Mouse (Mus musculus): Measurements from ENCODE around the gene Mthfd2l. TPM values are rescaled to one million over a fixed set of nuclear protein-coding genes. Genes with fewer than 3 reads are reported as not detected.

Gene Mthfd2l
- polyA plus RNA-seq, 1 experiment from 2014 or later = 44.2 TPM

DNA sequence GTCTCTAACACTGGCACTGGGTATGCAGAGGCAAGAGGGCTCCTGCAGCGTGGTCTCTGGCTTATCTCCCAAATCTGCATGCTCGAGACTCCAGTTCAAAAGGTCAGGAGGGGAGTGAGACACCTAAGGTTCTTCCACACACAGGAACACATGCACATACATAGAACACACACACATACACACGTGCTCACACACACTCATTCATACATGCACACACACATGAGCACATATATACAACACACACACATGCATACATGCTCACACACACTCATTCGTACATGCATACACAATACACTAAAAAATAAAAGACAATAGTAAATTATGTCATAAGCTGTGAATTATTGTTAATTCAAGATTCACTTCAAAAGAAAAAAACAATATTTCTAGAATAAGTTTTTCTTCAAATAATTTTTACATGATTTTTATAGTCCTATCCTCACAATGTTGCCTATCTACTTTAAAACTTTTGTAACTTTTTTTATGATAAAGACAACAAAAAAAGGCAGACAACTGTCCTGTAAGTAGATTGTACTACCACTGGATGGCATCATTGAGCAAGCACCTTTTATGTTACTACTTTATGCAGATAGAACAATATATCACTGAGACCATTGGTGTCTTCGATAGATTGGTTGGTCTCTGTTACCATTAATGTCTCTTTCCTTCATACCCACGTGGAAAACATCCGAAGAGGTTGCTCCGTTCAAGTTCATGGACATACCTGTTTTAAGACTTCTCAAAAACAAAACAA, 22.0 kb downstream of the Mthfd2l start:
- no peaks in the 10 kb centered on the region for H3K4me1 ChIP-seq
- H3K4me2 ChIP-seq = no peak overlapping the region
- no peaks in the 10 kb centered on the region for H3K36me3 ChIP-seq
- WGBS = 73% methylated on average over 8 of the region's 8 CpGs
- no peak overlapping the region for H3K27ac ChIP-seq
- no peaks in the 10 kb centered on the region for H3K9me3 ChIP-seq
- H3K4me3 ChIP-seq = no peak overlapping the region
- no peaks in the 10 kb centered on the region for H3K27me3 ChIP-seq
- no peak for ATAC-seq (ENCODE audit: borderline replicate concordance, extremely low read depth, low FRiP score, low TSS enrichment)
- H3K9ac ChIP-seq = no peak overlapping the region

DNA sequence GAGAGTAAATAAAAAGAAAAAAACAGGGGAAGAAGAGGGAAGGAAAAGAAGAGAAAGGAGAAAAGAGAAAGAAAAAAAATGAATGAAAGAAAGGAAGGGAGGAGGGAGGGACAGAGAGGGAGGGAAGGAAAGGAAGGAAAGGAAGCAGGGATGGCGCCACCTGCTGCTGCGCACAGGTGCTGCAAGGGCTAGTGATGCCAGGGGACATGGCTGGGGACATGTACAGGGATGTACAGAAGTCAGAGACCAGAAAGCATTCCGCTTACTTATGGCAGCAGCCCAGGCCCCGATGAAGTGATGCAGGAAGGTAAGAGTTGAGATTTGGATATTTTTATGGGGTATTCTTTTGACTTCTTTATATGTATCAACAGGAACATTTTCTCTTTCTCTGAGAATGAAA, 33.4 kb downstream of the Mthfd2l start:
- Histone ChIP-seq H3K9ac (no peak overlapping the region), H3K27me3 (no peaks in the 10 kb centered on the region), H3K36me3 (peaks cover 9% of the 10 kb centered on the region; the same call in 1 of the 2 replicates), H3K9me3 (no peaks in the 10 kb centered on the region), H3K4me3 (no peak overlapping the region), H3K4me1 (no peaks in the 10 kb centered on the region), H3K27ac (no peak overlapping the region), H3K4me2 (no peak overlapping the region)
- WGBS = 70% methylated on average over 4 of the region's 4 CpGs
- no peak for ATAC-seq (ENCODE audit: borderline replicate concordance, extremely low read depth, low FRiP score, low TSS enrichment)

DNA sequence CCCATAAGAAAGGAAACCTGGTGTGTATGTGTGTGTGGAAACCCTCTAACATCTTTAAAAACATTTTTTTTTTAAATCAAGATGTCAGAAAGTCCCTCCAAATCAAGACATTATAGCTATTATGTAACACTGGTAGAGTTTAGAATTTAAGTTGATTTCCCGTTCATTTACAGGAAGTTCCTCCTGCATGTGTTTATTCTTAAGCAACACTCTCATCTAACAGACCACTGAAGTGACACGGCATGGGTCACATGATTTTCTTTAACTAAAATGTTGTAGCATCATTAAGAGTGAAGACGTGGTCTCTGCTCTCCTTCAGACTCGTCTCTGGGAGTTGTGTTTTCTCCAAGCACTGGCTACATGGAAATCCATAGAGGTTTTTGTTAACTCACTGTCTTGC, 33.8 kb downstream of the Mthfd2l start:
- WGBS = 60% methylated on average over 4 of the region's 4 CpGs

DNA sequence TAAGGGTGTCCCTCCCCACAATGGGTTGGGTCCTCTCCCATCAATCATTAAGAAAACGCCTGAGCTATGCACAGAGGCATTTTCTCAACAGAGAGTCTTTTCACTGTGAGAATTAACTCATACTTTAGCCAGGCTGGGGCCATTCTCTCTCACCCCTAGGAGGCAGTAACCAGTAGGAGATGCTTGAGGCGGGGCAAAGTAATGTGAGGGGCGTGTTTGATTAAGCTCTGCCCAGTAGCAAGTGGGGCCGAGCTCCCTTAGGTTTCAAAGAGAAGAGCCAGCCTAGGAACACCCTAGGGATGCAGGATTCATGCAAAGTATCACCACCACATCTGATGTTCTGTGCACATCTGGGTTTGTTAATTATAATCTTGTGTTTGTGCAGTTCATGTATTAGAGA, 34.5 kb downstream of the Mthfd2l start:
- 62% methylated on average over 4 of the region's 4 CpGs for WGBS
- no peak overlapping the region for H3K9ac ChIP-seq
- H3K36me3 ChIP-seq = peaks cover 3% of the 10 kb centered on the region; the same call in 1 of the 2 replicates
- no peaks in the 10 kb centered on the region for H3K27me3 ChIP-seq
- no peaks in the 10 kb centered on the region for H3K4me1 ChIP-seq
- ATAC-seq (ENCODE audit: borderline replicate concordance, extremely low read depth, low FRiP score, low TSS enrichment) = no peak
- H3K9me3 ChIP-seq = no peaks in the 10 kb centered on the region
- H3K27ac ChIP-seq = no peak overlapping the region
- no peak overlapping the region for H3K4me3 ChIP-seq
- no peak overlapping the region for H3K4me2 ChIP-seq

More for the DNA sequence above, 33.8 kb downstream of the Mthfd2l start:
- H3K36me3 ChIP-seq = peaks cover 4% of the 10 kb centered on the region; the same call in 1 of the 2 replicates
- ATAC-seq (ENCODE audit: borderline replicate concordance, extremely low read depth, low FRiP score, low TSS enrichment) = no peak
- H3K27me3 ChIP-seq = no peaks in the 10 kb centered on the region
- H3K9me3 ChIP-seq = no peaks in the 10 kb centered on the region
- no peaks in the 10 kb centered on the region for H3K4me1 ChIP-seq
- H3K4me3 ChIP-seq = no peak overlapping the region
- no peak overlapping the region for H3K4me2 ChIP-seq
- H3K27ac ChIP-seq = no peak overlapping the region
- H3K9ac ChIP-seq = no peak overlapping the region

DNA sequence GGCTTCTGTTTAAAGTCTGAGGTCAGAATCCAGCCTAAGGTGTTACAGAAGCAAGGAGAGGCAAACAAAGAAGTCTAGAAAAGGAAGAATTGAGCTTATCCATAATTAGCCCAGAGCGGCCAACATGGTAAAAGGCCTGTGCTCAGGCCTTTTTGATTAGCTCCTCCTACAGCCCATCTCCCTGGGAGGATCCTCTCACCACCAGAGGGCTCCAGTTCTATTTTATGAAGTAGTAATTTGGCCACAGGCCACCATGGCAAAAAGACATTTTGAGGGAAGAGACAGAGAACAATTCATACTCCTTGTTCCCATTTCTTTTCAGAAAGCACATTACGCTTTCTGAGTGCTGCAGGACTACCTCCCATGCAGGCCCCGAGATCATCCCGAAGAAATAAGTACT, 46.3 kb downstream of the Mthfd2l start:
- H3K4me2 ChIP-seq = no peak overlapping the region
- H3K4me3 ChIP-seq = no peak overlapping the region
- WGBS = 82% methylated on average over 4 of the region's 4 CpGs
- no peak overlapping the region for H3K9ac ChIP-seq
- H3K9me3 ChIP-seq = no peaks in the 10 kb centered on the region
- H3K4me1 ChIP-seq = no peaks in the 10 kb centered on the region
- H3K27ac ChIP-seq = no peak overlapping the region
- no peaks in the 10 kb centered on the region for H3K27me3 ChIP-seq
- no peaks in the 10 kb centered on the region for H3K36me3 ChIP-seq
- ATAC-seq (ENCODE audit: borderline replicate concordance, extremely low read depth, low FRiP score, low TSS enrichment) = no peak

DNA sequence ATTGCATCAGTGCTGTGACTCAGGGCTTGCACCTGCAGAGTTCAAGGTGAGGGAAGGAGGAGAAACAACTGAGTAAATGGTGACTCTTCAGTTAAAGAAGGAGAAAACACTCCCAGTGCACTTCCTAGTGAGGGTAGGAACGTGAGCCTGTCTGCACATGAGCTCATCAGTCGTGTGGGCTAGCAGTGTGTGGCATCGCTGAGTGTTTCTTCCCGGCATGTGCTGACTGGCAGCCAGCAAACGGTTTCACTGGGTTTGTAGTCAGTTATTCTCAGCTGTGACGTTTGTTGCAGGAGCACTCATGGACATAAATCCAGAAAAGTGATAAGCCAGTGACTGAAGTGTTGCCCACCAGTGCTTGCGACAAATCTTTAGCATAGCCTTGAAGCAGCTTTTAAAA, 49.4 kb downstream of the Mthfd2l start:
- 74% methylated on average over 7 of the region's 7 CpGs for WGBS
- Histone ChIP-seq H3K9ac (no peak overlapping the region), H3K4me2 (no peak overlapping the region), H3K4me3 (no peak overlapping the region), H3K36me3 (no peaks in the 10 kb centered on the region), H3K27ac (no peak overlapping the region), H3K4me1 (no peaks in the 10 kb centered on the region), H3K9me3 (no peaks in the 10 kb centered on the region), H3K27me3 (no peaks in the 10 kb centered on the region)
- ATAC-seq (ENCODE audit: borderline replicate concordance, extremely low read depth, low FRiP score, low TSS enrichment) = no peak

DNA sequence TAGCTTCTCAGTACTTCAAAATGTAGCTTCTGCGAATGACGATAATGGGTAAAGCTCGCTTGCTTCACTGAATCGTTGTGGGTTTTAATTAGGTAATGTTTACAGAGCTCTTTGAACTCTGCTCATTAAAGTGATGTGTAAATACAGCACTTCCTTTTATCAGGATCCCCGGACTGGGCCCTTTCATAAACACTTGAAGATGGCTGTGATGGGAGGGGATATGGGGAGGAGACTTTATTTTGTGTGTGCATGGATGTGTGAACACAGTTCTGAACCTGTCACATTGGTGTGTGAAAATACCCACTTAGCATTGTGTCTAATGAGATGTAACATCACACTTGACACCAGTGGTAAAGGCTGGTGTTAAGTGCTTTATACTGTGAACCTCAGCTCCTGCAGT, 56.7 kb downstream of the Mthfd2l start:
- Histone ChIP-seq H3K9ac (no peak overlapping the region), H3K27me3 (no peaks in the 10 kb centered on the region), H3K9me3 (no peaks in the 10 kb centered on the region), H3K4me2 (no peak overlapping the region), H3K4me3 (no peak overlapping the region), H3K36me3 (no peaks in the 10 kb centered on the region), H3K4me1 (no peaks in the 10 kb centered on the region), H3K27ac (no peak overlapping the region)
- WGBS = 24% methylated on average over 5 of the region's 5 CpGs
- no peak for ATAC-seq (ENCODE audit: borderline replicate concordance, extremely low read depth, low FRiP score, low TSS enrichment)

DNA sequence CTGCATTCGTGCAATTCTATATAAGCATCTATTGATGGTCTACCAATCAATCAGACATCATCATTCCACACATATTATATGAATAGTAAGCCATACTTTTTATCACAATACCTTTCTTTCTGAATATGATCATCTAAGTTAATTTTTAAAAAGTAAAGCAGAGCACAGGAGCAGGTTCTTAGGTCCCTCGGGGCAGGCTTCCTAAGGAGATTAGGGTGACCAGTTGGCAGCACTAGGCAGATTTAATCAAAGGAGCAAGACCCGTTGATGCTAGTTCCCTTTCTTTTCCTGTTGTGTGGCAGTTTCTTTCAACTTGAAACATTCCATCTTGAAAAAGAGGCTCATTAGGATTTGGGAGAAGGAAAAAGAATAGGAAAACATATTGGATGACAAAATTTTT, 57.2 kb downstream of the Mthfd2l start:
- H3K36me3 ChIP-seq = no peaks in the 10 kb centered on the region
- no peak overlapping the region for H3K4me3 ChIP-seq
- no peaks in the 10 kb centered on the region for H3K27me3 ChIP-seq
- H3K4me2 ChIP-seq = no peak overlapping the region
- no peak overlapping the region for H3K27ac ChIP-seq
- 77% methylated on average over 3 of the region's 3 CpGs for WGBS
- H3K4me1 ChIP-seq = no peaks in the 10 kb centered on the region
- H3K9ac ChIP-seq = no peak overlapping the region
- no peaks in the 10 kb centered on the region for H3K9me3 ChIP-seq
- ATAC-seq (ENCODE audit: borderline replicate concordance, extremely low read depth, low FRiP score, low TSS enrichment) = no peak

DNA sequence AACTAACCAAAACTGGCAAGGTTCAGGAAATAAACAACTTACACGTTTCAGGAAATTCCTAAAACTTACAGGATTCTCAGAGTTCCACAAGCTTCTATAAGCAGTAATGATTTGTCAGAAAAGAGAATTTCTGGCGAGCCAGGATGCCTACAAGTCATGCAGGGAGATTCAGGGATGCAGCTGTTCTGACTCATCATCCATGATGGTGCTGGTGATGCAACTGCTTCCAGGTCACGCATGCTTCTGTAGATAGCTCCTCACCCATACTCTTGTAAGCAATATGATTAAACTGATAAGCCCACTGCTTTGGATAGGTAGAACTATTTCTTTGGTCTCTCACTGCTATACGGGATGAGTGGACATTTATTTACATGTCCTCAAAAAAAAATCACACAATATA, 57.7 kb downstream of the Mthfd2l start:
- H3K27me3 ChIP-seq = no peaks in the 10 kb centered on the region
- H3K4me3 ChIP-seq = no peak overlapping the region
- H3K36me3 ChIP-seq = no peaks in the 10 kb centered on the region
- no peak overlapping the region for H3K27ac ChIP-seq
- no peak overlapping the region for H3K4me2 ChIP-seq
- ATAC-seq (ENCODE audit: borderline replicate concordance, extremely low read depth, low FRiP score, low TSS enrichment) = no peak
- H3K9ac ChIP-seq = no peak overlapping the region
- no peaks in the 10 kb centered on the region for H3K9me3 ChIP-seq
- no peaks in the 10 kb centered on the region for H3K4me1 ChIP-seq
- 80% methylated on average over 4 of the region's 4 CpGs for WGBS

DNA sequence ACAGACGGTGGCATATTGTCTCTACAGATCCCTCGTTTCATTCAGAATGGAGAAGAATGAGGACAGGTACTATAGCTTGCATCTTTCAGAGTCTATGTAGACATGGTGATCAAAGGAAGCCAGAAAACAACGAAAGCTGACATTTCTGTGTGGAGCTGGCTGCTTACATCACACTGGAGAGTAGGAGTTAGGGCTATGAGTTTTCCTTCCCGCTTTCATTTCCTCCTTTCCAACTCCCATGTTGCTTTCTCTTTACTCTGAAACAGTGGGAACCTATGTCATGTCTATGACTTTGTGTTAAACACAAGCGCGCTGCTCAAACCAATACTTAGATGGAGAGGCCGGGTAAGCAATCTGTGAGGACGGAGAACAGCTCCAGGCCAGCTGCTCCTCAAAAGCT, 69.0 kb downstream of the Mthfd2l start:
- Histone ChIP-seq H3K36me3 (no peaks in the 10 kb centered on the region), H3K4me1 (no peaks in the 10 kb centered on the region), H3K4me2 (no peak overlapping the region), H3K9ac (no peak overlapping the region), H3K4me3 (no peak overlapping the region), H3K27me3 (no peaks in the 10 kb centered on the region), H3K9me3 (no peaks in the 10 kb centered on the region), H3K27ac (no peak overlapping the region)
- 88% methylated on average over 8 of the region's 8 CpGs for WGBS
- no peak for ATAC-seq (ENCODE audit: borderline replicate concordance, extremely low read depth, low FRiP score, low TSS enrichment)

DNA sequence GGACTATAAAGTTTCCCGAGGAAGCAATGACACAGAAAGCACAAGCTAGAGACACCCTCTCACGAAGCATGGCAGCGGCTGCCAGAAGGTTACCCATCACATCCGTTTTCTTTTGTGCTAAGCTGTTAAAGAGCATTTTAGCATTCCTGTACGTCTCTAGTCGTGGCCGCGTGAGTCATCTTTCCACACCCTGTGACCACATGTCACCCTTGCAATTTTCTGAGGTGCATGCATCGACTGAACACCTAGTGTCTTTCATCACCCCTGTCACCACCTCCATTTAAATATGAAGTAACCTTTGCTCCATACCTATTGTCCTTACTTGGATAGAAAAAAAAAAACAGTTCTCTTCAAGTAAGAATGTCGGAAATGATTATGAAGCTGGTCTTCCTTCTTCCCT, 84.3 kb downstream of the Mthfd2l start:
- ATAC-seq (ENCODE audit: borderline replicate concordance, extremely low read depth, low FRiP score, low TSS enrichment) = no peak
- Histone ChIP-seq H3K27ac (no peak overlapping the region), H3K27me3 (no peaks in the 10 kb centered on the region), H3K36me3 (no peaks in the 10 kb centered on the region), H3K4me3 (no peak overlapping the region), H3K9ac (no peak overlapping the region), H3K4me1 (no peaks in the 10 kb centered on the region), H3K4me2 (no peak overlapping the region), H3K9me3 (no peaks in the 10 kb centered on the region)
- WGBS = 70% methylated on average over 10 of the region's 10 CpGs

DNA sequence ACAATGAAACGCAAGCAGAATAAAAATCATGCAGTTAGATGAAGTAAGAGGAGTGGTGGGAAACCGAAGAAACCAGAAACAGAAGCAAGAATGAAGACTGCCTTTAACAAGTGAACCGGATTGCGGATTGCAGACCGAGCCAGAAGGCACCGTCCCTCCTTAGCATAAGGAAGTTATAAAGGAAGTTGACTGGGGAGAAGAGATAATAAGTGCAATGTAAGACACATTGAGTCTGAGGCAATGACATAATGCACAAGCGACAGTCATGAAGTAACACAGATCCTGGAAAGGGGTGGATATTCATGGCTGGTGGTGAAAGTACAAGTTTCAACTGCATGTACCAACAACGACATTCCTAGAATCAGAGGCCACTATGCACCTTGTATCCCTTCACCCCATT, 92.2 kb downstream of the Mthfd2l start:
- ATAC-seq (ENCODE audit: borderline replicate concordance, extremely low read depth, low FRiP score, low TSS enrichment) = no peak
- no peak overlapping the region for H3K4me2 ChIP-seq
- WGBS = 87% methylated on average over 8 of the region's 8 CpGs
- H3K27me3 ChIP-seq = no peaks in the 10 kb centered on the region
- no peaks in the 10 kb centered on the region for H3K4me1 ChIP-seq
- H3K9me3 ChIP-seq = no peaks in the 10 kb centered on the region
- no peak overlapping the region for H3K9ac ChIP-seq
- no peak overlapping the region for H3K27ac ChIP-seq
- no peak overlapping the region for H3K4me3 ChIP-seq
- H3K36me3 ChIP-seq = no peaks in the 10 kb centered on the region

DNA sequence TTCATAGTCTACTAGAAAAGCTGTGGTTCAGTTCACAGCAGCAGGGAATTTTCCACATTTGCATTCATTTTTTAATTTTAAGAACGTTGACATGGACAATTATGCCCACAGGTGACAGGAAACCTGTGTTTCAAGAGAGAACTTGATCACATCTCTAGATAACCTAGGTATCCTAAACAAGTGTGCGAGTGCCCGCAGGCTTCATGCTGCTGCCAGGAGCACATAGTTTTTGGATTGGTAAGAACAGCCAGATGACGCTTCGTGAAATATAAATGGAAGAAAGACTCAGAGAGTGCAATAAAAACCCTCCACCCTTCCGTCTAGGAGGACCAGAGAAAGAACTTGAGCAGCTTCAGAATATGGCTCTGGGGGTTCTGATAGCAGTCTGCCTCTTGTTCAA, 96.2 kb downstream of the Mthfd2l start, which contains the start of gene Epgn:
Gene Epgn, plus strand, starts transcription at position 301 of the 400 bp plus-strand sequence.
- WGBS = 83% methylated on average over 6 of the region's 6 CpGs
- no peak within 1 kb of the TSS for H3K9ac ChIP-seq

More for the DNA sequence above, 96.2 kb downstream of the Mthfd2l start, which contains the start of gene Epgn:
- ATAC-seq (ENCODE audit: borderline replicate concordance, extremely low read depth, low FRiP score, low TSS enrichment) = no peak
- Histone ChIP-seq H3K4me1 (no peaks in the 10 kb centered on the region), H3K36me3 (no peaks in the 10 kb centered on the region), H3K27ac (no peak within 1 kb of the TSS), H3K27me3 (no peaks in the 10 kb centered on the region; the same call in 1 of the 2 replicates), H3K9me3 (no peaks in the 10 kb centered on the region), H3K4me3 (no peak within 1 kb of the TSS), H3K4me2 (no peak within 1 kb of the TSS)
